Mouse (Mus musculus): ENCODE data around the gene D930048N14Rik. TPM values are rescaled to one million over a fixed set of nuclear protein-coding genes. Genes with fewer than 3 reads are reported as not detected.

The D930048N14Rik gene
- 1 to 10 TPM in 1 of 2 experiments, under 1 TPM in 1; 0.69 to 2.3 TPM for polyA plus RNA-seq (2017; shearing (Covaris generic))

DNA sequence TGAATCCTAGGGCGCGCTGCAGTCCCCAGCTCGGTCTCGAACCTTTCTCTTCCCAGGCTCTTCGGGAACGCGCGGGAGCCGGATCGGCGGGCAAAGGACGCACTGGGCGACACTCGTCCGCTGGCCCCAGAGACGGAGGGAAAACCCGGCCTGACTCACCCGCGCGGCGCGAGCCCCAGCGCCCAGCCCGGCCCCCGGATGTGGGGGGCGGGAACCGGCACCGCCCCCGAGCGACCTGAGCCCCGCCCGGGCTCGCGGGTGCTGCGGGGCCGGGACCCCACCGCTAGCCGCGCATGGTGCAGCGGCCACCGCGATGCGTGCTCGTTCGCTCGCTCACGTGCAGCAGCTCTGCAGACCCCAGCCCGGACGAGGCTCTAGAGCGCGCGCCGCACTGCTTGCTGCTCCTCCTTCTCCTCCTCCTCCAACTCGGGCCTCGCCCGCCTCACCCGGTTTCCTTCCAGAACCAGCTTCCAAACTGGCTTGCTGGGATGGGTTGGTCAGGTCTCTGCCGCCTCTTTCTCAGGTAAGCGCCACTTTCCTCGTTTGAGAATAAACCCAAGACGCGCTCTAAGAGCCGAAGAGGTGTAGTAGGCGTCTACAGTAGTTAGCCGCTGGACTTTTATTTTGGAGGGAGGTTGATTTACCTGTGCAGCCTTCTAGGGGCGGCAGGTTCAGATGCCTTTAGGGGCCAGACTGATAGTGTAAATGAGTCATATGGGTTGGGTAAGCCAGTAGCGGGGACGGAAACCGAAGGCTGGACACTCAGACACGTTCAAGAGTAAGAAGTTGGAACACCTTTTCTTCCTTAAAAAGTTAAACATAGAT lies at the start of gene D930048N14Rik, which contains the start of gene N4bp3:
D930048N14Rik (plus strand) TSS at position 264 of the 825 bp plus-strand sequence.
N4bp3 (minus strand) TSS at position 152 of the 825 bp plus-strand sequence.

GRCm38 (mm10) chr11:51606447-51607095 lies 44.2 kb upstream of the D930048N14Rik start, which contains the start of gene Hnrnpab:
Hnrnpab (minus strand) TSS chr11:51606847.

GRCm38 (mm10) chr11:51619409-51620060 lies 31.2 kb upstream of the D930048N14Rik start, which contains the start of gene Nhp2:
Nhp2 (plus strand) TSS chr11:51619735.

DNA sequence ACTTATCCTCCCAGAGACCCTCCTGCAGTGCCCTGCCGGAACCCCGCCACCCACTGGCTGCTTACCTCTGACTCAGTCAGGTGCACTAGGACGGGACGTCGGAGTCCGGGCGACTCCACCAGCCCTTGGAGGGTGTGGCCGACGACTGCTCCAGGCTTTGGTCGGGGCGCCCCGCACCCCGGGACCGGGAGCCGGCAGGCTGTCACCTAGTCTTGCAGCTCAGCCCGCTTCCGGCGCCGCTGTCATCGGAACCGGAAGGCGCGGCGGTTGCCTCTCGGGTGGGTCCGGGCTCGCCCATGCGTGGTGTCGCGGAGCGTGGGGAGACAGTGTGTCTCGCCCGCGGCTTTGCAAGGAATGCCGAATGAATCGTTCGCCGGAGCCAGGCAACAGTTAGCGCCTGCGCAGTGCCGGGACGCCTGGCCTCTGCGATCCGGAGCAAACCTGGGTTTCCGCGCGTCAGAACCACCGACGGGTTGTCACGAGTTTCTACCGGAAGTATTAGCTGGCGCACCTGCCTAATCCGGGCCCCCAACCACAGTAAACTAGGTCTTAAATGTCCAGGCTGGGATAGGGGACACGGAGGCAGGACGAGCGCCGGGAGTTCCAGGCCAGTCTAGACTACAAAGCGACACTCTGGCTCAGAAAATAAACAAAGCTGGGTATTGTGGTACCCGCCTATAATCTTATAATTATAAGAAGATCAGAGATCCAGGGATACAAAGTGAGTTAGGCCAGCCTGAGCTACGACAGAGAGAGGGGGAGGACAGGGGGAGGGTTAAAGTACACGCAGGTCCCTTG lies 15.0 kb upstream of the D930048N14Rik start, which contains the start of gene Rmnd5b:
Rmnd5b (minus strand) TSS at position 372 of the 798 bp plus-strand sequence.

DNA sequence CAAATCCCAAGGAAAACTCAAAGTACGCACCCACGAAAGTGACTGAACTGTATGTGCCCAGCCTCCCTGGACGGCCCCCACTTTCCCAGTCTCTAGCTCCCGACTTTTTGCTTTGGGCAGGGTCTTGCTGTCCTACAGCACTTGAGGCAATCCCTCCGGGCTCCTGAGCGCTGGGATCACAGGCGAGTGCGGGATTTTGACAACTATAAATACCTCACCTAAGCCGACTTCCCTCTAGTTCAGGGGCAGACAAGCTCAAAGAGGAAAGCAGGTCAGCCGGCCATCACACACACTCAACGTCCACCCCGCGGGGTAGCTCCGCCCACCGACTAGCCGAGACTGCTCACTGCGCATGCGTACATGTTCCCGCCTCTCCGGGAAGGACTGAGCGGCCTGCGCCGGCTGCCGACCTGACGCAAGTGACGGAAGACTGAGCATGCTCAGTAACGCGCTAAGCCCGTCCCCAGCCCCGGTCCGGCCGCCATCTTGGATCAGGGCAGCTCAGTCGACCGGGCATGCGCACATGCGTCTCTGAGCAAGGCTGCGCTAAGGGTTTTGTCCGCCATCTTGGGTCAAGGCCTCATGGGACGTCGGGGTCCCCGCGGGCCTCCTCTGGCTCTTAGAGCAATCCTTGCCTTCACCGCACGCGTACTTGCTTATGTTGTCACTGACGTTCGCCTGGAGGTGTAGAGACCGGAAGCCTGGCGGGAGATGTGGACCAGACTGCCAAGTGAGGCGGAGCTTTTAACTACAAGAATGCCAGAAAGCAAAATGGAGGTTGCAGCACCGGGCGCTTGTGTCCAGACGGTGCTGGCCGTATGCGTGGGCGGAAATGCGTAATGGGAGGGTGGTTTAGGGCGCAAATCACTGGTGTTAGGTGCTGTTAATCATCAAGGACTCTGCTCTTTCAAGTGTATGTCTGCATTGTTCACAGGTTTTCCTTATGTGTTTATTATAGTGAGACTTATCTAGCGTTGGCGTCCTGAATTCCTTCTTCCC lies 37.9 kb downstream of the D930048N14Rik start, which contains the start of gene 0610009B22Rik:
0610009B22Rik (minus strand) TSS at position 545 of the 999 bp plus-strand sequence.

Other genes with a start within 250 kb of the D930048N14Rik start
- 10 to 100 TPM; 24.8 to 28.3 TPM for gene Phykpl, start 66.2 kb upstream of the D930048N14Rik start, polyA plus RNA-seq (2017; shearing (Covaris generic))
- gene Hnrnpab, start 44.1 kb upstream of the D930048N14Rik start, polyA plus RNA-seq (2017; shearing (Covaris generic)), result 100 to 1,000 TPM; 537 to 557 TPM
- gene Nhp2, start 31.2 kb upstream of the D930048N14Rik start, polyA plus RNA-seq (2017; shearing (Covaris generic)), result 100 to 1,000 TPM in 1 of 2 experiments, 10 to 100 TPM in 1; 99.3 to 126 TPM
- gene Rmnd5b, start 15.1 kb upstream of the D930048N14Rik start, polyA plus RNA-seq (2017; shearing (Covaris generic)), result 10 to 100 TPM; 90.2 to 92.9 TPM
- gene N4bp3, start 112 bp upstream of the D930048N14Rik start, polyA plus RNA-seq (2017; shearing (Covaris generic)), result 10 to 100 TPM in 1 of 2 experiments, 1 to 10 TPM in 1; 3.6 to 10.5 TPM
- gene 0610009B22Rik, start 37.9 kb downstream of the D930048N14Rik start, polyA plus RNA-seq (2017; shearing (Covaris generic)), result 10 to 100 TPM; 14.8 to 17.9 TPM
- gene Sec24a, start 112.7 kb downstream of the D930048N14Rik start, polyA plus RNA-seq (2017; shearing (Covaris generic)), result 10 to 100 TPM; 28.4 to 40.0 TPM
- gene Sar1b, start 112.7 kb downstream of the D930048N14Rik start, polyA plus RNA-seq (2017; shearing (Covaris generic)), result 100 to 1,000 TPM; 114 to 153 TPM
- 1 to 10 TPM; 3.8 to 6.3 TPM for gene Jade2, start 206.7 kb downstream of the D930048N14Rik start, polyA plus RNA-seq (2017; shearing (Covaris generic))

Measured in activated CD4-positive, CD25-positive, alpha-beta regulatory T cell (primary cell).